Mouse (Mus musculus): ENCODE measurements around the gene Zswim3. TPM values are rescaled to one million over a fixed set of nuclear protein-coding genes. Genes with fewer than 3 reads are reported as not detected.

Gene Zswim3
- polyA plus RNA-seq, 1 experiment from 2014 or later = 6.4 TPM

GRCm38 (mm10) chr2:164866741-164867551 lies 62.0 kb downstream of the Zswim3 start:
- Histone ChIP-seq H3K4me2 (ENCODE audit: low read depth, low read length) (no peak overlapping the region), H3K9me3 (ENCODE audit: control insufficient read depth, low read length) (peaks cover 5% of the 10 kb centered on the region; the same call in 1 of the 2 replicates), H3K4me3 (ENCODE audit: low read depth, low read length) (no peak overlapping the region), H3K9ac (ENCODE audit: low read depth, low read length) (no peak overlapping the region), H3K36me3 (ENCODE audit: control insufficient read depth, insufficient read depth, low read length) (no peaks in the 10 kb centered on the region), H3K4me1 (ENCODE audit: control insufficient read depth, insufficient read depth, low read length) (peaks cover 7% of the 10 kb centered on the region), H3K27me3 (replicated peaks; ENCODE audit: control insufficient read depth, insufficient read depth, low read length) (no peaks in the 10 kb centered on the region), H3K27ac (replicated peaks; ENCODE audit: low read depth, low read length) (peak overlapping the region; percentile 58)
- whole genome bisulfite sequencing = 40% methylated on average over 16 of the region's 16 CpGs
- peak; percentile 82 for DNase-seq (ENCODE audit: low spot score)
- ATAC-seq (ENCODE audit: low read depth) = no peak

- Histone ChIP-seq H3K36me3 (ENCODE audit: control insufficient read depth, insufficient read depth, low read length) (no peaks in the 10 kb centered on the region), H3K9ac (ENCODE audit: low read depth, low read length) (no peak overlapping the region), H3K27me3 (replicated peaks; ENCODE audit: control insufficient read depth, insufficient read depth, low read length) (no peaks in the 10 kb centered on the region), H3K4me1 (ENCODE audit: control insufficient read depth, insufficient read depth, low read length) (peaks cover under 1% of the 10 kb centered on the region; the same call in 1 of the 2 replicates), H3K9me3 (ENCODE audit: control insufficient read depth, low read length) (peaks cover 5% of the 10 kb centered on the region; the same call in 1 of the 2 replicates), H3K27ac (replicated peaks; ENCODE audit: low read depth, low read length) (0 out of 2 replicates have a peak overlapping the region, but pooled peaks have one; percentile 58), H3K4me3 (ENCODE audit: low read depth, low read length) (no peak overlapping the region), H3K4me2 (ENCODE audit: low read depth, low read length) (no peak overlapping the region)
- ATAC-seq (ENCODE audit: low read depth) (no peak), DNase-seq (ENCODE audit: low spot score) (no peak)
- WGBS = 93% methylated on average over 7 of the region's 7 CpGs
These were observed 62.7 kb downstream of the Zswim3 start for GRCm38 (mm10) chr2:164867566-164867965.

- ATAC-seq (ENCODE audit: low read depth) = no peak
- Histone ChIP-seq H3K4me2 (ENCODE audit: low read depth, low read length) (no peak overlapping the region), H3K4me3 (ENCODE audit: low read depth, low read length) (no peak overlapping the region), H3K27me3 (replicated peaks; ENCODE audit: control insufficient read depth, insufficient read depth, low read length) (no peaks in the 10 kb centered on the region), H3K9ac (ENCODE audit: low read depth, low read length) (no peak overlapping the region), H3K27ac (replicated peaks; ENCODE audit: low read depth, low read length) (no peak overlapping the region), H3K36me3 (ENCODE audit: control insufficient read depth, insufficient read depth, low read length) (no peaks in the 10 kb centered on the region), H3K9me3 (ENCODE audit: control insufficient read depth, low read length) (peaks cover 5% of the 10 kb centered on the region; the same call in 1 of the 2 replicates), H3K4me1 (ENCODE audit: control insufficient read depth, insufficient read depth, low read length) (no peaks in the 10 kb centered on the region)
- DNase-seq (ENCODE audit: low spot score) = no peak
- 80% methylated on average over 7 of the region's 7 CpGs for WGBS
These were observed 63.6 kb downstream of the Zswim3 start for GRCm38 (mm10) chr2:164868491-164868890.

Other genes starting within 250 kb of the Zswim3 start
- gene Wfdc2, start 242.7 kb upstream of the Zswim3 start, polyA plus RNA-seq (2014; fragmentation: Nextera tagmentation; extraction: Ambion mirVana) = 53.7 and 62.4 TPM in 2 replicates
- not detected in 2 replicates for gene Spint3, start 231.6 kb upstream of the Zswim3 start, polyA plus RNA-seq (2014; fragmentation: Nextera tagmentation; extraction: Ambion mirVana)
- gene Wfdc6a, start 219.7 kb upstream of the Zswim3 start, polyA plus RNA-seq (2014; fragmentation: Nextera tagmentation; extraction: Ambion mirVana) = 0.51 TPM in 1 of 2 replicates, not detected in the other
- not detected in 2 replicates for gene Eppin, start 211.5 kb upstream of the Zswim3 start, polyA plus RNA-seq (2014; fragmentation: Nextera tagmentation; extraction: Ambion mirVana)
- not detected in 2 replicates for gene Wfdc6b, start 191.6 kb upstream of the Zswim3 start, polyA plus RNA-seq (2014; fragmentation: Nextera tagmentation; extraction: Ambion mirVana)
- gene Wfdc8, start 191.5 kb upstream of the Zswim3 start, polyA plus RNA-seq (2014; fragmentation: Nextera tagmentation; extraction: Ambion mirVana) = 0.11 TPM in 1 of 2 replicates, not detected in the other
- gene Wfdc16, start 166.3 kb upstream of the Zswim3 start, polyA plus RNA-seq (2014; fragmentation: Nextera tagmentation; extraction: Ambion mirVana) = not detected in 2 replicates
- gene Wfdc10, start 149.1 kb upstream of the Zswim3 start, polyA plus RNA-seq (2014; fragmentation: Nextera tagmentation; extraction: Ambion mirVana) = 0.69 and 1.1 TPM in 2 replicates
- gene Wfdc9, start 148.5 kb upstream of the Zswim3 start, polyA plus RNA-seq (2014; fragmentation: Nextera tagmentation; extraction: Ambion mirVana) = not detected in 2 replicates
- gene Wfdc11, start 131.0 kb upstream of the Zswim3 start, polyA plus RNA-seq (2014; fragmentation: Nextera tagmentation; extraction: Ambion mirVana) = not detected in 2 replicates
- 0.21 TPM in 1 of 2 replicates, not detected in the other for gene Wfdc13, start 120.0 kb upstream of the Zswim3 start, polyA plus RNA-seq (2014; fragmentation: Nextera tagmentation; extraction: Ambion mirVana)
- gene Spint4, start 106.6 kb upstream of the Zswim3 start, polyA plus RNA-seq (2014; fragmentation: Nextera tagmentation; extraction: Ambion mirVana) = not detected in 2 replicates
- not detected in 2 replicates for gene Spint5, start 89.8 kb upstream of the Zswim3 start, polyA plus RNA-seq (2014; fragmentation: Nextera tagmentation; extraction: Ambion mirVana)
- 0.53 and 1.1 TPM in 2 replicates for gene Wfdc3, start 59.2 kb upstream of the Zswim3 start, polyA plus RNA-seq (2014; fragmentation: Nextera tagmentation; extraction: Ambion mirVana)
- 60.9 and 63.0 TPM in 2 replicates for gene Dnttip1, start 59.1 kb upstream of the Zswim3 start, polyA plus RNA-seq (2014; fragmentation: Nextera tagmentation; extraction: Ambion mirVana)
- gene Ube2c, start 35.2 kb upstream of the Zswim3 start, polyA plus RNA-seq (2014; fragmentation: Nextera tagmentation; extraction: Ambion mirVana) = 229 and 276 TPM in 2 replicates
- gene Tnnc2, start 25.1 kb upstream of the Zswim3 start, polyA plus RNA-seq (2014; fragmentation: Nextera tagmentation; extraction: Ambion mirVana) = 799 and 1,279 TPM in 2 replicates
- gene Snx21, start 19.3 kb upstream of the Zswim3 start, polyA plus RNA-seq (2014; fragmentation: Nextera tagmentation; extraction: Ambion mirVana) = 27.9 and 28.3 TPM in 2 replicates
- 12.6 and 13.8 TPM in 2 replicates for gene Acot8, start 216 bp upstream of the Zswim3 start, polyA plus RNA-seq (2014; fragmentation: Nextera tagmentation; extraction: Ambion mirVana)
- 15.1 and 15.7 TPM in 2 replicates for gene Zswim1, start 17.6 kb downstream of the Zswim3 start, polyA plus RNA-seq (2014; fragmentation: Nextera tagmentation; extraction: Ambion mirVana)
- gene Spata25, start 23.4 kb downstream of the Zswim3 start, polyA plus RNA-seq (2014; fragmentation: Nextera tagmentation; extraction: Ambion mirVana) = not detected in 2 replicates
- 140 and 154 TPM in 2 replicates for gene Ctsa, start 27.8 kb downstream of the Zswim3 start, polyA plus RNA-seq (2014; fragmentation: Nextera tagmentation; extraction: Ambion mirVana)
- gene Neurl2, start 28.4 kb downstream of the Zswim3 start, polyA plus RNA-seq (2014; fragmentation: Nextera tagmentation; extraction: Ambion mirVana) = 8.3 and 9.1 TPM in 2 replicates
- gene Pltp, start 52.6 kb downstream of the Zswim3 start, polyA plus RNA-seq (2014; fragmentation: Nextera tagmentation; extraction: Ambion mirVana) = 50.1 and 55.1 TPM in 2 replicates
- 56.9 and 62.8 TPM in 2 replicates for gene Pcif1, start 74.2 kb downstream of the Zswim3 start, polyA plus RNA-seq (2014; fragmentation: Nextera tagmentation; extraction: Ambion mirVana)
- 11.9 and 13.9 TPM in 2 replicates for gene Zfp335, start 106.7 kb downstream of the Zswim3 start, polyA plus RNA-seq (2014; fragmentation: Nextera tagmentation; extraction: Ambion mirVana)
- 33.7 and 52.0 TPM in 2 replicates for gene Mmp9, start 135.7 kb downstream of the Zswim3 start, polyA plus RNA-seq (2014; fragmentation: Nextera tagmentation; extraction: Ambion mirVana)
- 0.56 and 1.1 TPM in 2 replicates for gene Slc12a5, start 155.7 kb downstream of the Zswim3 start, polyA plus RNA-seq (2014; fragmentation: Nextera tagmentation; extraction: Ambion mirVana)
- 48.7 and 53.2 TPM in 2 replicates for gene Ncoa5, start 229.8 kb downstream of the Zswim3 start, polyA plus RNA-seq (2014; fragmentation: Nextera tagmentation; extraction: Ambion mirVana)